Comparison of ENCODE assay signal across 10 mouse cellular contexts in the genomic region with DNA sequence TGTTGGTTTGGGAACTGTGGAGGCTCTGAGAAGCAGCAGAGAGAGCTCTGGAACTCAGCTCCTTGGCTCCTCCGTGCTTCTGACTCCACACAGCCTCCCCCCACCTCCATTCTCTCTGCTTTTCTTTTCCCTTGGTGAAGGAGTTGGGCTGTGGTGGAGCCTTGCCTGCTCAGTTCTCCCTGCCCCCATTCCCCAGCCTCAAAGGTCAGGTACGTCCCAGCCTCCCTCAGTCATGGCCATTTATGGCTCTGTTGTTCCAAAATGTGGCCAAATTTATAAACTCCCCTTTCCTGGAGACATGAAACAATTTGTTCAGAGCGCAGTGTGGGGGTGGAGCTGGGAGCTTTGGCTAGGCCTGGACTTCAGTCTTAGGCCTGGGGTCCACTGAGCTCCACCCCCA. TPM values are rescaled to one million over a fixed set of nuclear protein-coding genes. Genes with fewer than 3 reads are reported as not detected.
DNase-seq lines count a peak whose midpoint lies in the region; ATAC-seq and TF ChIP-seq lines count a peak whose summit lies in the region.
"Had no signal": no experiment of that assay in that cellular context is flagged by ENCODE, and none has a peak within 500 bp of the region (broad histone marks: within the 10 kb centered on the region; RNA-seq: fewer than 3 reads in every experiment).

No protein-coding gene starts in this region.

- 42% methylated on average over 3 of the region's 3 CpGs for WGBS in heart, embryonic 15.5 days
- WGBS in stomach, postnatal 0 days = 38% methylated on average over 3 of the region's 3 CpGs

- no peak overlapping the region for H3K4me2 ChIP-seq in heart, embryonic 15.5 days
- H3K4me2 ChIP-seq in stomach, postnatal 0 days (replicated peaks; ENCODE audit: low read depth) = no peak overlapping the region
- H3K4me2 ChIP-seq: midbrain, embryonic 13.5 days had no signal

- H3K4me1 ChIP-seq in heart, embryonic 15.5 days (replicated peaks) = peaks cover 20% of the 10 kb centered on the region
- peaks cover 9% of the 10 kb centered on the region for H3K4me1 ChIP-seq in stomach, postnatal 0 days (replicated peaks; ENCODE audit: control insufficient read depth, insufficient read depth)

- peak overlapping the region; percentile 70 for H3K27ac ChIP-seq in heart, embryonic 15.5 days
- peak overlapping the region; percentile 77 for H3K27ac ChIP-seq in stomach, postnatal 0 days (replicated peaks)
- H3K27ac ChIP-seq: midbrain, embryonic 13.5 days had no signal

- no peak overlapping the region for H3K4me3 ChIP-seq in heart, embryonic 15.5 days
- H3K4me3 ChIP-seq in stomach, postnatal 0 days (ENCODE audit: low read depth, low read length) = no peak overlapping the region
- H3K4me3 ChIP-seq: midbrain, embryonic 13.5 days had no signal

- no peak for TF ChIP-seq EP300 in stomach, postnatal 0 days (optimal IDR thresholded peaks at IDR 0.05)

- intact Hi-C loops in left cerebral cortex, postnatal 14 days (cut with DNase I) = no loop called here

- DNase-seq in ovary, adult 18-20 months (ENCODE audit: low spot score) = peak; percentile 78
- no peak for DNase-seq in ovary, postnatal 14 days (ENCODE audit: low spot score)
- peak; percentile 80 to 86 for DNase-seq in kidney, postnatal 25 days
- peak; percentile 34 for DNase-seq in stomach, postnatal 0 days (ENCODE audit: low spot score)
- no peak for DNase-seq in B cell, adult 2 months
- DNase-seq in thymus, adult 18-20 months = no peak
- no peak for DNase-seq in left cerebral cortex, postnatal 14 days (ENCODE audit: low spot score in 2 of 2)
- DNase-seq: right cerebral cortex, postnatal 4 days had no signal

- H3K9me3 ChIP-seq in heart, embryonic 15.5 days (replicated peaks) = no peaks in the 10 kb centered on the region
- H3K9me3 ChIP-seq in stomach, postnatal 0 days (ENCODE audit: control insufficient read depth, low read length) = no peaks in the 10 kb centered on the region
- H3K9me3 ChIP-seq: midbrain, embryonic 13.5 days had no signal

- no peaks in the 10 kb centered on the region for H3K27me3 ChIP-seq in heart, embryonic 15.5 days
- H3K27me3 ChIP-seq in stomach, postnatal 0 days (ENCODE audit: control insufficient read depth, insufficient read depth, low read length) = no peaks in the 10 kb centered on the region
- H3K27me3 ChIP-seq: midbrain, embryonic 13.5 days had no signal

- H3K36me3 ChIP-seq in heart, embryonic 15.5 days = no peaks in the 10 kb centered on the region
- H3K36me3 ChIP-seq in stomach, postnatal 0 days (ENCODE audit: control insufficient read depth, insufficient read depth, low read length) = no peaks in the 10 kb centered on the region
- H3K36me3 ChIP-seq: midbrain, embryonic 13.5 days had no signal

- no peak overlapping the region for H3K9ac ChIP-seq in heart, embryonic 15.5 days
- H3K9ac ChIP-seq in stomach, postnatal 0 days (ENCODE audit: low read length) = no peak overlapping the region
- H3K9ac ChIP-seq: midbrain, embryonic 13.5 days had no signal

- no peak for ATAC-seq in heart, embryonic 15.5 days (replicated peaks; ENCODE audit: insufficient number of reproducible peaks, insufficient read depth, low FRiP score, low read depth)
- peak; percentile 74; the same call in 1 of the 2 replicates for ATAC-seq in stomach, postnatal 0 days (ENCODE audit: low FRiP score, low TSS enrichment)
- ATAC-seq: midbrain, embryonic 13.5 days had no signal

- no peak for TF ChIP-seq CTCF in stomach, postnatal 0 days (IDR thresholded peaks at IDR 0.05; ENCODE audit: low read depth)

RNA-seq across cellular contexts. Expression of gene Smtn, which starts 34.8 kb away (rescaled TPM):
- polyA plus RNA-seq in heart, embryonic 15.5 days (2015; fragmentation: Nextera tagmentation; extraction: Ambion mirVana) = 79.2 and 101 TPM in 2 replicates
- 103 TPM in 2 replicates for polyA plus RNA-seq in stomach, postnatal 0 days (2015; fragmentation: Nextera tagmentation; extraction: Ambion mirVana)
- 10 to 100 TPM; 10.8 to 13.1 TPM for total RNA-seq in left cerebral cortex, postnatal 14 days (2021)

Comparison
In these comparisons a context has a peak if more than half of its experiments do, and no peak if none do; other contexts are left out.
1. DNase-seq: peak in ovary, adult 18-20 months (single experiment), kidney, postnatal 25 days (2 of 2) and stomach, postnatal 0 days (single experiment); none in ovary, postnatal 14 days (single experiment), B cell, adult 2 months (0 of 2), thymus, adult 18-20 months (0 of 2) and left cerebral cortex, postnatal 14 days (0 of 2).